Mouse (Mus musculus) ES-E14 (cell line): ENCODE results near the gene Ctdnep1.

Experiments used
- CHD2 ChIP-seq: IDR thresholded peaks from 2 replicates; pipeline ENCODE4 v1.6.1; 2014; ENCODE audit warnings: mild to moderate bottlenecking, low read depth, low read length, inconsistent platforms
- HCFC1 ChIP-seq: IDR thresholded peaks from 2 replicates; pipeline ENCODE4 v1.6.1; 2012; ENCODE audit warnings: low read length, inconsistent platforms, borderline replicate concordance; ENCODE audit not compliant: insufficient read depth
- MAFK ChIP-seq: IDR thresholded peaks from 2 replicates; pipeline ENCODE4 v1.6.1; 2014; ENCODE audit warnings: mild to moderate bottlenecking, low read depth, low read length, inconsistent platforms; ENCODE audit not compliant: insufficient read depth
- ZNF384 ChIP-seq: IDR thresholded peaks from 2 replicates; pipeline ENCODE4 v1.6.1; 2012; ENCODE audit warnings: low read depth, low read length, inconsistent platforms

GRCm38 (mm10) chr11:70023481-70024150, 42.7 kb downstream of the Ctdnep1 start:
- TF ChIP-seq ZNF384 = no peak
- TF ChIP-seq MAFK = no peak
- no peak for TF ChIP-seq CHD2
- no peak for TF ChIP-seq HCFC1
